Mouse (Mus musculus) urinary bladder, adult 2 months (tissue): ENCODE measurements around the gene Col4a2. TPM values are rescaled to one million over a fixed set of nuclear protein-coding genes. Genes with fewer than 3 reads are reported as not detected.
"Not testable (repeated sequence)": the region's sequence is repeated elsewhere in the genome, so short reads cannot be mapped to it uniquely, and the experiment has no call there.

Experiments
- DNase-seq: peaks from one replicate; pipeline ENCODE4 v3.0.0; 2022; ENCODE audit warnings: low spot score
- polyA plus RNA-seq: library from polyadenylated mRNA; depleted of rRNA; stranded (reverse); fragments of >200 nt; gene quantifications from 2 replicates; pipeline ENCODE4 v1.2.3, GENCODE M21; 2012; rRNA removed

The Col4a2 gene
- polyA plus RNA-seq, 1 experiment: 109 TPM

- peak; percentile 61 for DNase-seq
Observed at GRCm38 (mm10) chr8:11486142-11486541, 173.5 kb downstream of the Col4a2 start.

- DNase-seq: no peak
Observed at GRCm38 (mm10) chr8:11487229-11487628, 174.6 kb downstream of the Col4a2 start.

GRCm38 (mm10) chr8:11492340-11492739 lies 179.7 kb downstream of the Col4a2 start:
- not testable (repeated sequence) for DNase-seq

- DNase-seq: peak; percentile 83
Observed at GRCm38 (mm10) chr8:11497017-11497990, 184.7 kb downstream of the Col4a2 start, which contains the start of gene Naxd. Gene Naxd (plus strand): TSS chr8:11497506.

GRCm38 (mm10) chr8:11498281-11498680 lies 185.7 kb downstream of the Col4a2 start:
- no peak for DNase-seq

Other genes starting within 250 kb of the Col4a2 start
- 261 and 385 TPM in 2 replicates for gene Col4a1, start within 50 bp of the Col4a2 start, polyA plus RNA-seq
- 24.9 and 29.8 TPM in 2 replicates for gene Rab20, start 165.9 kb downstream of the Col4a2 start, polyA plus RNA-seq
- 120 and 154 TPM in 2 replicates for gene Naxd, start 184.7 kb downstream of the Col4a2 start, polyA plus RNA-seq
- 38.5 and 42.4 TPM in 2 replicates for gene Cars2, start 238.0 kb downstream of the Col4a2 start, polyA plus RNA-seq
- gene Ing1, start 242.8 kb downstream of the Col4a2 start, polyA plus RNA-seq: 41.4 and 47.0 TPM in 2 replicates